Mouse (Mus musculus) left cerebral cortex, postnatal 14 days (tissue): ENCODE results near the gene Gm39653. TPM values are rescaled to one million over a fixed set of nuclear protein-coding genes. Genes with fewer than 3 reads are reported as not detected.
"Not testable (repeated sequence)": the region's sequence is repeated elsewhere in the genome, so short reads cannot be mapped to it uniquely, and the experiment has no call there.

Source experiments
- DNase-seq, 2 experiments: peaks; one replicate each; pipeline ENCODE4 v3.0.0; 2021 to 2022; ENCODE audit warnings: low spot score in 2 of 2, mixed read lengths in 1 of 2
- intact Hi-C: fragments of 180-260 bp; cut with DNase I; formaldehyde crosslinking; loops from one replicate; pipeline ENCODE4 v1.15.1; 2025
- long read RNA-seq, 2 experiments: library from polyadenylated mRNA; stranded (forward); transcript quantifications; one replicate each; pipeline ENCODE4 v2.0.0; 2021
- total RNA-seq, 2 experiments: library from RNA; stranded (reverse); gene quantifications; 2 replicates each; pipeline ENCODE4 v1.2.3; 2021

The Gm39653 gene
- total RNA-seq, result not detected
- long read RNA-seq, experiment 1, result 0 reads
- long read RNA-seq, experiment 2, result 0 reads

GRCm38 (mm10) chr1:63615668-63616067 lies at the start of gene Gm39653:
Gene Gm39653, plus strand, starts transcription at chr1:63615968.
- no peak for DNase-seq
- intact Hi-C loops, result no loop called here

- DNase-seq, result no peak
These were observed 49.3 kb upstream of the Gm39653 start for GRCm38 (mm10) chr1:63566501-63566900.

DNA sequence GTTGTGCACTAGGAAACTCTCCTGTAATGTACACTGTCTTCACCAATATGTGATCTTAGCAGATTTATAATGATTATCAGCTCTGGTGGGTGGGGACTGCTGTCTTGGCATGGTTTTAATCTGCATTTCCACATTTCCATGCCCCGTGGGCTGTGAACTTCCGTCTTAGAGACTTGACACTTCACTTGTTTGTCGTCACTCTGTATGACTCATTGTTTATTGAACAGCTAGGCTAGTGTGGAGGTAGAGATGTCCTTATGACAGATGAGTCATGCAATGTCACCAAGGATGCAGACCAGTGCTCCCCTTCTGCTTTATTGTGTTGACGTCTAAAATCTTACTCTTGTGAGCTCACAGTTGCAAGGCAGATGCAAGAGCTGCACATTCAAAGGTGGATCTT lies 48.7 kb upstream of the Gm39653 start:
- DNase-seq, result no peak
- intact Hi-C loops, result no loop called here

More at GRCm38 (mm10) chr1:63566501-63566900, 49.3 kb upstream of the Gm39653 start:
- intact Hi-C loops, result no loop called here

- no peak for DNase-seq
- intact Hi-C loops, result no loop called here
These were observed 43.5 kb upstream of the Gm39653 start for GRCm38 (mm10) chr1:63572229-63572628.

- intact Hi-C loops, result no loop called here
- DNase-seq, result peak; percentile 34 to 56
These were observed 42.3 kb upstream of the Gm39653 start for GRCm38 (mm10) chr1:63573432-63573831.

- DNase-seq, result no peak
- intact Hi-C loops, result no loop called here
These were observed 41.7 kb upstream of the Gm39653 start for GRCm38 (mm10) chr1:63573864-63574611.

DNA sequence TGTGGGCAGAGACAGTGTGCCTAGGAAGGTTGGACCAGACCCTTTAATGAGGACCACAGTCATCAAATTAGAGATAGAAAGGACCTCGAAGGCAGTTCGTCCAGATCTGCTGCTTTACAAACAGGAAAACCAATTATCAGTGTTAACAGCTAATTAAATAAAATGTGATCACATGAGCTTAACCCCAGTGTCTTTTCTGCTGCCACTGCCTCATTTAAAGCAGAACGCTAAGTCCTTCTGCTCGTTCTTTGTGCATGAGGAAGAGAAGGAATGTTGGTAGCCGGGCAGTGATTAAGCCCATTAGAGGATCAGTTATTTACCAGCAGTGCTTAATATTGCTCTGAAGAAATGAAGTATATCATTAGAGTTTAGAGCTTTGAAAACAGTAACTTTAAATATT lies 39.0 kb upstream of the Gm39653 start:
- no peak for DNase-seq
- intact Hi-C loops, result no loop called here

- intact Hi-C loops, result no loop called here
- DNase-seq, result no peak
These were observed 36.6 kb upstream of the Gm39653 start for GRCm38 (mm10) chr1:63579153-63579552.

- DNase-seq, result no peak
- intact Hi-C loops, result no loop called here
These were observed 28.9 kb upstream of the Gm39653 start for GRCm38 (mm10) chr1:63586869-63587268.

DNA sequence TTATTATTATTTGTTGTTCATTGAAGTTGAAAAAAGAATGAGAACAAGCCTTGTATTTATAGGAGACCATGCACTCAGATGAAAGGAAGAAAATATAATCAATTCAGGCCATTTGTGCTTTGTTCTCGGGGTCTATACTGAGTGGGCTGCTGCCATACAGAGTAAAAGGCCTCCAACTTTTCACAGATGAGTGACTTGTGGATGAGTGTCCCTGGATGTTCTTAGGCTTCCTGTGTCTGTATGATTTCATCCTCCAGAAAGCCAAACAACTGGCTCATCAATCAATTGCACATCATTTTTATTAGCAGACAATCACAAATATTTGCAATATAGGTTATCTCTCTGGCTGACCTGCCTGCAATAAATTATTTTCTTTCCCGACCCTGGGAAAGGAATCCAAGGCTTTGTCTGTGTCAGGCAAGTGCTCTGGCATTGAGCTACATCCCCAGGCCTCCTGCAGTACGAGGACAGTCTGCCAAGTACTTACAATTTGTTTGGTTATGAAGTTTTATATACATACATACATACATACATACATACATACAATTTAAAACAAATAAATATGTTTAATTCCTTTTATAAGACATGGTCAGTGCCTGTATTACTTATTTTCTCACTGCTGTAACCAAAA lies 11.8 kb upstream of the Gm39653 start:
- intact Hi-C loops, result no loop called here
- DNase-seq, result no peak

GRCm38 (mm10) chr1:63609613-63610012 lies 6.2 kb upstream of the Gm39653 start:
- intact Hi-C loops, result no loop called here
- no peak for DNase-seq

DNA sequence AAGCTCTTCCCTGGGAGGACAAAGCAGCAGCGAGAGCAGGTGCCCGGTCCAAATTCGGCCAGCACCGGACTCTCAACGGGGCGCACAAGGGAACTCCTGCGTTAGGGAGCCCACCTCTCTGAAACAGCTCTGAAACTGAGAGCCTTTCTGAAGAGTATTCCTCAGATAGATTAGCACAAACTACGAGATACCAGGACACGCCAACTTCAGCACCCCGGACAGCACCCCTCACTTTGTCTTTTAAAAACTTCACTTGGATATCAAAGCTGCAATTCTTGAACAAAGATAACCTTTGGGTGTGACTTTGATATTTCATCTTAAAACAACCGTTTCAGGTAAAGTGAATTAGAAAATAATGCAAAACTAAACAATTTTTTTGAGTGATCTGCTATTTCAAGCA lies 1.2 kb upstream of the Gm39653 start:
- intact Hi-C loops, result no loop called here
- DNase-seq, result no peak

DNA sequence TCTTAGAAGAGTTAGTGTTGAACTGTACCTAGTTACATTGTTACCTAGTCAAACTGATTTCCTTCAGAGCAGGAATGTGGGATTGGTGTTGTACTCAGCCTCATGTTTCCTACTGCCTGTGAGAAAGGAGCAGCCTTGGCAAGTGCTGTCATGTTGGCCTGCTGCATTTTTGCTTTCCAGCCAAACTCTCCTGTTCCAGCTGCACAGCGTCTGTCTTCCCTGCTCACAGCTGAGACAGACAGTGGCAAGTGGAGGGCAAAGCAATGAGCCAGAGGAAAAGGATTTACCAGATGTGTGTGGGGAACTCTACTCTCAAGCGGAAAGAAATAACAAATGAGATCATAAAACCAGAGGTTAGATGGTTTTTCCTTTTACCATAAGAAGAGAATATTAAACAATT lies 12.4 kb downstream of the Gm39653 start:
- peak; percentile 4 to 10 for DNase-seq
- intact Hi-C loops, result no loop called here

DNA sequence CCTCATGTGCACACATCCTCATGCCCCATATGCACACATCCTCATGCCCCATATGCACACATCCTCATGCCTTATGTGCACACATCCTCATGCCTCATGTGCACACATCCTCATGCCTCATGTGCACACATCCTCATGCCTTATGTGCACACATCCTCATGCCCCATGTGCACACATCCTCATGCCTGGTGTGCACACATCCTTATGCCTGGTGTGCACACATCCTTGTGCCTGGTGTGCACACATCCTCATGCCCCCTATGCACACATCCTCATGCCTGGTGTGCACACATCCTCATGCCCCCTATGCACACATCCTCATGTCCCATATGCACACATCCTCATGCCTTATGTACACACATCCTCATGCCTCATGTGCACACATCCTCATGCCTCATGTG lies 14.6 kb downstream of the Gm39653 start:
- DNase-seq, intact Hi-C loops: not testable (repeated sequence)

DNA sequence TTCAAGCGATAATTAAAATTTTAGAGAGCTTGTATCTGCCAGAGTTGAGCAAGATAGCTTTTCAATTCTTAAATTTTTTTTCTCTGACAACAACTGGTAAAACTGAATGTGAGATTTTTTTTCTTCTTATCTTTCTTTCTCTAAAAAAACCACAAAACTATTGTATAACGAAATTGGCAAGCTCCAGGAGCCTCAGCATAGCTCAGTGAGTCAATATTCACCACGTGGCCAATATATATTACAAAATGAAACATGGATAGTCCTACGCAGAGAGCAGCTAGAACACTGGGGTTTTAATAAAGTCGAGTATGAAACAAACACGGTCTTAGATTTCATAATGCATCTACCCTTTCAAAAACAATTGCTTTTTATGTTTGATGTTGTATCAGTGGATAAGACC lies 24.2 kb downstream of the Gm39653 start:
- intact Hi-C loops, result no loop called here
- DNase-seq, result no peak

GRCm38 (mm10) chr1:63658016-63658415 lies 42.2 kb downstream of the Gm39653 start:
- intact Hi-C loops, result loop anchor here (5.0 kb wide), 3 partner anchors 959 to 1354 kb away; partner anchors contain the start of gene Mettl21a
- DNase-seq, result peak; percentile 73 to 78

- intact Hi-C loops, result loop anchor here (5.0 kb wide), 3 partner anchors 958 to 1353 kb away; partner anchors contain the start of gene Mettl21a
- peak; percentile 60 to 61 for DNase-seq
These were observed 43.8 kb downstream of the Gm39653 start for GRCm38 (mm10) chr1:63659591-63659990.

GRCm38 (mm10) chr1:63666089-63666488 lies 50.3 kb downstream of the Gm39653 start:
- no peak for DNase-seq
- intact Hi-C loops, result no loop called here

- DNase-seq, result no peak
- intact Hi-C loops, result no loop called here
These were observed 51.6 kb downstream of the Gm39653 start for GRCm38 (mm10) chr1:63667201-63667948.
